Mouse (Mus musculus): ENCODE data around the gene Itga9. TPM values are rescaled to one million over a fixed set of nuclear protein-coding genes. Genes with fewer than 3 reads are reported as not detected.

Itga9 gene
- total RNA-seq, 2 experiments from 2014 or later: 41.6 to 56.8 TPM

DNA sequence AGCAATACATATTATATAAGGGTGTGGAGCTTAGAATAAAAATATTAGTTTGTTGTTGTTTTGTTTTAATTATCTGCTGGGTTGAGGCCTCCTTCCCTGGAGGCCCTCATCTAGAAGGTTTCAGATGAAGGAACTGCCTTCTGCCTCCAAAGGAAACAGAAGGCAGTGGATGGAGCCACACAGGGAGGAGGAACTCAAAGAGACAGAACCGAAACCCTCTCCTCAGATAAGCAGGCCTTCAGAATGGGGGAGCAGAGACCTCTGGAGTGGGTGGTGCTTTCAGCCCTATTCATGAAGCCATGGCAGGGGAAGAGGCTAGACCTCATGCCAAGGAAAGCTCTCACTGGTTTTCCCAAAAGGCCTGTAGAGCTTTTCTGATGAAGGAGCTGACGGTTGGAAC lies 216.1 kb downstream of the Itga9 start:
- no peak for DNase-seq

DNA sequence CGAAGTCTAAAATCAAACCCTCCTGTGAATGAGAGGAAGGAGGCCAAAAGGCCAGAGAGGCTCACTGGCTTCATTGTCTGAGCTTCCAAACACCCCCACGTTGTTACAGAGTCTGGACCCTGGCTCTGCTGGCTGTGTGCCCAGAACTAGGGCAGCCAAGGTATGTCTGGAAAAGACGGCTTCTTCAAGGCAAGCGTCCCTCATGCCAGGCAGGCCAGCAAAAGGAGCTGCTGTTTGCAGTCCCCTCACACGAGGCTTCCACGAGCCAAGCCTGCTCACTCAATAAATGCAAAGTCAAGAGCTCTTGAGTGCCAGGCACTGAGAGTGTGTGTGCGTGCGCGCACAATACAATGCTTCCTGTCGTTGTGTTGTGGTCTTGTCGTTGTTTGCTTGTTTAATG lies 224.6 kb downstream of the Itga9 start:
- peak; percentile 34 for DNase-seq

GRCm38 (mm10) chr9:118832533-118832932 lies 226.0 kb downstream of the Itga9 start:
- no peak for DNase-seq

GRCm38 (mm10) chr9:118833413-118833812 lies 226.9 kb downstream of the Itga9 start:
- no peak for DNase-seq

GRCm38 (mm10) chr9:118838910-118839667 lies 232.6 kb downstream of the Itga9 start:
- no peak for DNase-seq

DNA sequence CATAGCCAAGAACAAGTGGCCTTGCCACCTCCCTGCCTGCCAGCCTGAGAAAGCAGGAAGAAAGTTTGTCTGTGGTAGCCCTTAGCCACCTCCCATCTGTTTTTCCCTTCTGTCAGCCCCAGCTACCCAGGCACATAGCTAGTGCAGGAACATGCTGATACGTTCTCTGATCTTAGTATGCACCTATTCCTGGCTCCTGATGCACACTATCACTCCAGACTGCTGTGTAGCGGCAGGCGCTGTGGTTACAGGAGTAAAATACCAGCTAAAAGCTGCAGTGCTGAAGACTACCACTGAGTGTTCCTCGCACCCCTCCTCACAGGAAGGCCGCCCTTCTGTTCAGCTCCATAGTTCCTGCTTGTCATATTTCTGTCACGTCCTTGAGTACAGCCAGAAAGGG lies 234.8 kb downstream of the Itga9 start:
- peak; percentile 12 for DNase-seq

DNA sequence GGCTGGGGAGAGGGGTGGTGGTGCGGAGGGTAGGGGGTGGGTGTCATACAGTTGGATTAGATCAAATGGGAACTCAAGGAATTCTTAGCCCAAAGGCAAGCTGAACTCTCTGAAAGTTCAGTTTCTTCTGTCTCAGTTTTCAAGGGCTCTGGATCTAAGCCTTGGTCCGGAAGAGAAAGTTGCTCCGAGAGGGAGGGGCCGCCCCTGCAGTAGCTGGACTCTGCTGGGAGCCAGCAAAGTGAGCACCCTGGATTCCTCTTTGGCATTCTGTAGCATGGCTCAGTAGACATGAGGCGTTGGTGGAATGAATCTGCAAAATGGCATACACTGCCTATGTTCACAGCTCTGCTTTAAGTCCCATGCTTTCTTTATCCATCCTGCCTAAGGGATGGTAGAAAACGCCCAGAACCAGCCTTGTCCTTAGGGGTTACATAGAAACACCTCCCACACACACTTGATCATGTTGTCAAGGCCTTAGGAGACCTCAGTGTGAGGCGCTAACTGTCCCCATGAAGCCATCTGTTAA lies 235.5 kb downstream of the Itga9 start:
- DNase-seq: peak; percentile 15

DNA sequence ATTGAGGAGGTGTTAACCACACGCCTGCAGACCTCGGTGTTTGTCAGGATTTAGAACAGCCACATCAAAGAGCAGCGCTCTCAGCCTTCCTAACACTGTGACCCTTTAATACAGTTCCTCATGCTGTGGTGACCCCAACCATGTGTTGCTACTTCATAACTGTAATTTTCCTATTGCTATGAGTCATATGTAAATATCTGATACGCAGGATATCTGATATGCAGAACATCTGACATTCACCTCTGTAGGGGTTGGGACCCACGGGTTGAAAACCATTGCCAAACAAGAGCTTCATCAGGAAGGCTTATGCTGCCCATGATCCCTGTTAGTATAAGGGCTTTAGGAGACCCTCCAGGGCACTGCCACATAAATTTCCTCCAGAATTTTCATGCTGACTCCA lies 237.2 kb downstream of the Itga9 start:
- no peak for DNase-seq

GRCm38 (mm10) chr9:118845003-118845402 lies 238.5 kb downstream of the Itga9 start:
- DNase-seq: no peak

- no peak for DNase-seq
Observed at GRCm38 (mm10) chr9:118846766-118847165, 240.3 kb downstream of the Itga9 start.

GRCm38 (mm10) chr9:118856665-118857064 lies 250.2 kb downstream of the Itga9 start:
- DNase-seq: no peak

GRCm38 (mm10) chr9:118860613-118861141 lies 254.2 kb downstream of the Itga9 start:
- DNase-seq: no peak

DNA sequence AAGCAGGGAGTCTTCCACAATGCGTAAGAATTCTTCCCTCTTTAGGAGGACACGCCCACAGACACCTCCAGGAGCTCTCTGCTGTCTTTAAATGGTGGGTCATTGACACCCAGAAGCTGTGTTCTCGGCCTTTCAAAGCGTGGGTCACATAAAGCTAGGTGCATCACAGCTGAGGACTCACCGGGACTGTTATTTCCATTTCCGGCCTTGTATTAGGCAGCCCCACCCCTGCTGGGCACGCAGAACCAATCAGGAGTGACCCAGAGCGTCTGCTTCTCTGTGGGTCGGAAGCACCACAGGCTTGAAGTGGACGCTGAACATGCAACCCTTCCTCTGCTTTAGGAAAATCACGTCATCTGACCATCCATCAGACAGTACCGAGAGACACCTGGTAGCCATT lies 255.7 kb downstream of the Itga9 start:
- no peak for DNase-seq

GRCm38 (mm10) chr9:118862852-118863260 lies 256.4 kb downstream of the Itga9 start:
- DNase-seq: no peak

GRCm38 (mm10) chr9:118863528-118863927 lies 257.0 kb downstream of the Itga9 start:
- no peak for DNase-seq

GRCm38 (mm10) chr9:118866949-118867348 lies 260.5 kb downstream of the Itga9 start:
- DNase-seq: no peak

GRCm38 (mm10) chr9:118867851-118868250 lies 261.4 kb downstream of the Itga9 start:
- DNase-seq: no peak

DNA sequence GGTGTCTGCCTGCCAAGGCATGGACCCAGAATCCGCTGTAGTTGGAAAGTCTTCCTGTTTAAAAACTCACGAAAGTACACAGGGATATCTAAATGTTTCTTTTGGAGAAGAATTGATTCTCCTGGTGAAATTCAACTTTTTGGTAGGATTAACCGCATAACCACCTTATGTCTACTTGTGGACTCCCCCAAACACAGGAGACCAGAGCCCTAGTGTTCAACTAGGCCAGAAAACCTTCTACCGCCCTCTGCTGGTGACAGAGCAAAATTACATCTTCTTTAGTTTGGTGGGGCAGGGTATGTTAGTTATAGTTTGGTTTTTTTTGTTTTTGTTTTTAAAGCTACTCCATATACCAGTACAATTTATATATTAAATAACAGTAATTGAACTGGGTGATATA lies 264.6 kb downstream of the Itga9 start:
- DNase-seq: peak; percentile 72

GRCm38 (mm10) chr9:118873031-118873430 lies 266.5 kb downstream of the Itga9 start:
- no peak for DNase-seq

GRCm38 (mm10) chr9:118873596-118873995 lies 267.1 kb downstream of the Itga9 start:
- DNase-seq: peak; percentile 61

DNA sequence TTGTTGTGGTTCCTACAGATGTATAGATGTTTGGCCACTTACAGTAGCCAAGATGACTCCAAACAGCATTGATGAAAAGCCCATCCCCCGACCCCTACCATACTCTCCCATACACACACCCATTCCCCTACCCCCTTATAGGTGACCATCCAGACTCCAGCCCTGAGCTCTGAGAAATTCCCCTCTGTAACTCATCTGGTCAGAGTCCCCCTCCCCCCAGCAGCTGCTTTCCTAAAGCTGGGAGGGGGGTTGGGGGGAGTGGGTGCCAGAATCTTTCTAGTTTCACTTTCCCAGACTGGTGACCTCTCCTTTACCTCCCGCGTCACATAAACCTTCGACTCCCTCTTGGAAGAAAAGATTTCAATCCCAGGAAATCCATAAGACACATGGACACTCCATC lies 269.2 kb downstream of the Itga9 start:
- no peak for DNase-seq

DNA sequence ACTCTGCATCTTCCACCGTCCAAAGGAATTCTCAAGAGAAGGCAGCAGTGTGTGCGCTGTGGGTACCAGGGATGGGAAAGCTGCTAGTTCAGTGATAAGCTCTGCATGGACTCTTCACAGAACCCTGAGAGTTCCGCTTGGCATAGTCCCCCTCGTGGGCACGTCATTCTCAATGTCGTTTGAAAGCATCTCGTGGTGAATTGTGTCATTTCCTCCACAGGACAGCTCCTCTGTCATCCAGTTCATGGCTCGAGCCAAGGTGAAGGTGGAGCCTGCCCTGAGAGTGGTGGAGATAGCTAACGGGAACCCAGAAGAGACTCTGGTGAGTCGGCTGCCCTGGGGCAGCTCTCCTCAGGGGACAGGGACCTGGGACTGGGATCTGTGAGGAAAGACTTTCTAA lies 270.4 kb downstream of the Itga9 start:
- peak; percentile 55 for DNase-seq

DNA sequence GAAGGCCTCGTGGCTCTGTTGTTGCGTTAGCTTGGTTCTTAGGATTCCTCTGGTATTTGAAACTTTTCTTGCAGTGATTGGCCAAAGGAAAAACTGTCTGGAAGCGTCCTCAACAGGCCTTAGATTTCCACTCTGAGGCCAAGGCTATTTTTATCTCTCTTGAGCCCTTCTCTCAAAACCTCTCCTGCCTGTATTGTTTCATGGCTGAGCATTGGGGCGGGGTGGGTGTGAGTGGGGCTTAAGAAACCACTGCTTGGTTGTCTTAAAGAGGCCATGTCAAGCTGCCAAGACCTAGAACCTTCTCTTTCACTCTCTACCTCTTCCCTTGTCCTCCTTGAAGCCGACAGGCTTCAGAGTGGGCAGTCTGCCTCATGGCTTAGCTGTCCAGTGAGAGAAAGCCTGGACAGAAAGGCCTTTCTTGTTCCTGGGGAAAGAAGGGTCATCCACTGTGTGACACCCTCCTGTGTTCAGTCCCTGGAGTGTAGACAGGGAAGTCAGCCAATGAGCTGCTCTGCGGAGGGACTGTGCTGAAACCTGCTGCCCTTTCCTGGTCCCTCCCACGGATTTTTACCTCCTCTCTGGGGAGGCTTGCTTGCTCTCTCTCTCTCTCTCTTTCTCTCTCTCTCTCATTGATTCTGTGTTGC lies 271.0 kb downstream of the Itga9 start:
- DNase-seq: peak; percentile 59
